Mouse (Mus musculus): ENCODE measurements around the gene Gm5134. TPM values are rescaled to one million over a fixed set of nuclear protein-coding genes. Genes with fewer than 3 reads are reported as not detected.

Gene Gm5134
- polyA plus RNA-seq, 1 experiment from 2014 or later: 0.16 TPM

DNA sequence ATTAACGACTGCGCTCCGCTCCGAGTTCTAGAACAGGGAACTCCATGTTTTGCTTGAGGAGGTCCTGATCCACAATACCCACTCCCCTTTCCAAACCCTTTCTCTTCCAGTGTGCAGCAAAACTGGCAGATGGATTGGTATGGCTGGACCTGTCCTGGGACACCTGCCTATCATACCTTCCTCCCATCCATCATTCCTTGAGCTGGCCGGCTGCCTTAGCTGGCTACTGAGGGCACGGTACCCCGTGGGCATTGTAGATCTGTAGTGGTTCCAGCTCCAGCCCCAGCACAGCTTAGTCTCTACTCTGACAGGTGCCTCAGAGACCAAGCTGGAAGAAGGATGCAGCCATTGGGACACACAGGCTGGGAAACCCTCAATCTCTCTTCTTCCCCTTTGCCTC lies 23.0 kb upstream of the Gm5134 start:
- no peak for DNase-seq (ENCODE audit: low spot score)
- Histone ChIP-seq H3K27ac (no peak overlapping the region), H3K4me1 (replicated peaks; ENCODE audit: insufficient read depth, low read length) (peaks cover 21% of the 10 kb centered on the region), H3K4me3 (replicated peaks; ENCODE audit: low read depth, low read length) (peak overlapping the region; percentile 46), H3K36me3 (ENCODE audit: insufficient read depth, low read length) (0 out of 2 replicates have a peak, but pooled peaks cover 2% of the 10 kb centered on the region), H3K27me3 (ENCODE audit: insufficient read depth, low read length) (peaks cover 1% of the 10 kb centered on the region; the same call in 1 of the 2 replicates), H3K9me3 (replicated peaks; ENCODE audit: low read length) (no peaks in the 10 kb centered on the region), H3K4me2 (ENCODE audit: low read length) (peak overlapping the region; percentile 82), H3K9ac (ENCODE audit: low read depth, low read length) (peak overlapping the region; percentile 72; the same call in 1 of the 2 replicates)
- no peak for ATAC-seq (replicated peaks; ENCODE audit: low FRiP score, low read depth)
- 38% methylated on average over 7 of the region's 7 CpGs for WGBS
- no peak for TF ChIP-seq CTCF (IDR thresholded peaks at IDR 0.05; ENCODE audit: low read depth)

DNA sequence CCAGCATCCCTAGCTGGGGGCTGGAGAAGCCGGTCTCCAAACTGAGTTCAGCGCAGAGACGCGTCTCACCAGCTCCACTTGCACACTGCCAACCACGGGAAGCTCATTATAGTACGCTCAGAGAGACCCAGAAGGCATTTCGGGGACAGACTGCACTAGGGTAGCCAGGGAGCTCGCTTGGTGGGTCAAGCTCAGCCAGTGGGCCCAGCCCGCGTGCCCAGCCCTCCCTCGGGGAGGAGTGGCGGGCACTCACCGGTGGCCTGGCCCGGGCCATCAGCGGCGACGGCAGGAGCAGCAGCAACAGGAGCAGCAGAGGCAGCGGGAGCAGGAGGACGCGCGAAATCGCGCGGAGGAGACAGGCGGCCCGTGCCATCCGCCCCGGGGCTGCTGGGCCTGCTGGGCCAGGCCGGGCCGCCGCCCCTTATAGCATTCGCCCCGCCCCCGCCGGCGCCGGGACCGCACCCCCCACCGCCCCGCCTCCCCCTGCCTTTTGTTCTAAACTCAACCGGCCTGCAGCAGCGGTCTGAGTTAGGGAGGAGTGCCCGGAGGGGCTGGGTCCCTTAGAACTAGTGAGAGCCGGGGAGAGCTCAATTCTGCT lies 22.1 kb upstream of the Gm5134 start:
- H3K36me3 ChIP-seq (ENCODE audit: insufficient read depth, low read length): no peaks in the 10 kb centered on the region
- TF ChIP-seq CTCF (IDR thresholded peaks at IDR 0.05; ENCODE audit: low read depth): no peak
- H3K9me3 ChIP-seq (replicated peaks; ENCODE audit: low read length): no peaks in the 10 kb centered on the region
- peak overlapping the region; percentile 46 for H3K4me3 ChIP-seq (replicated peaks; ENCODE audit: low read depth, low read length)
- peak; percentile 76 for DNase-seq (ENCODE audit: low spot score)
- H3K9ac ChIP-seq (ENCODE audit: low read depth, low read length): peak overlapping the region; percentile 72
- H3K4me1 ChIP-seq (replicated peaks; ENCODE audit: insufficient read depth, low read length): peaks cover 26% of the 10 kb centered on the region
- peak; percentile 33; the same call in 1 of the 2 replicates for ATAC-seq (replicated peaks; ENCODE audit: low FRiP score, low read depth)
- peaks cover 3% of the 10 kb centered on the region; the same call in 1 of the 2 replicates for H3K27me3 ChIP-seq (ENCODE audit: insufficient read depth, low read length)
- peak overlapping the region; percentile 82 for H3K4me2 ChIP-seq (ENCODE audit: low read length)
- no peak overlapping the region for H3K27ac ChIP-seq
- 1% methylated on average over 36 of the region's 44 CpGs for WGBS

DNA sequence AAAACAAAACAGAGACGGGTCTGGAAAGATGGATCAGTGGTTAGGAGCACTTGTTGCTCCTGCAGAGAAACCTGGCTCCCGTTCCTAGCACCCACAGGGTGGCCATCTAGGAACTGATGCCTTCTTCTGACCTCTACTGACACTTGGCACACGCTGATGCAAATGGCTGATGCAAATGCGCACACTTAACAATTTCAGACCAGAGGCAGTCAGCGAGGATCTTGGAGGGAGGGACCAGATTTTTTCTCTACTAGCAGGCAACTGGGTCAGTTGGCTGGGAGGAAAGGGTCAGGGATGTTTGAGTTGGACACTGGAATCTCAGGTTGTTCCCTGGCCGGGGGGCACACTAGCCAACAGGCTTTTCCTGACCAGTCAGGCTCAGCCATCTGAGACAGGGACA lies 21.4 kb upstream of the Gm5134 start, which contains the start of gene Chchd10:
Gene Chchd10, plus strand, starts transcription at position 240 of the 400 bp plus-strand sequence.
- H3K27ac ChIP-seq: no peak within 1 kb of the TSS
- no peak for TF ChIP-seq CTCF (IDR thresholded peaks at IDR 0.05; ENCODE audit: low read depth)
- WGBS: 27% methylated on average over 6 of the region's 6 CpGs
- no peak for ATAC-seq (replicated peaks; ENCODE audit: low FRiP score, low read depth)
- H3K36me3 ChIP-seq (ENCODE audit: insufficient read depth, low read length): no peaks in the 10 kb centered on the region
- peaks cover 28% of the 10 kb centered on the region for H3K4me1 ChIP-seq (replicated peaks; ENCODE audit: insufficient read depth, low read length)
- H3K27me3 ChIP-seq (ENCODE audit: insufficient read depth, low read length): peaks cover 3% of the 10 kb centered on the region; the same call in 1 of the 2 replicates
- peak within 1 kb of the TSS; percentile 46 for H3K4me3 ChIP-seq (replicated peaks; ENCODE audit: low read depth, low read length)
- peak within 1 kb of the TSS; percentile 82 for H3K4me2 ChIP-seq (ENCODE audit: low read length)
- peak within 1 kb of the TSS; percentile 72 for H3K9ac ChIP-seq (ENCODE audit: low read depth, low read length)
- DNase-seq (ENCODE audit: low spot score): no peak
- H3K9me3 ChIP-seq (replicated peaks; ENCODE audit: low read length): no peaks in the 10 kb centered on the region

DNA sequence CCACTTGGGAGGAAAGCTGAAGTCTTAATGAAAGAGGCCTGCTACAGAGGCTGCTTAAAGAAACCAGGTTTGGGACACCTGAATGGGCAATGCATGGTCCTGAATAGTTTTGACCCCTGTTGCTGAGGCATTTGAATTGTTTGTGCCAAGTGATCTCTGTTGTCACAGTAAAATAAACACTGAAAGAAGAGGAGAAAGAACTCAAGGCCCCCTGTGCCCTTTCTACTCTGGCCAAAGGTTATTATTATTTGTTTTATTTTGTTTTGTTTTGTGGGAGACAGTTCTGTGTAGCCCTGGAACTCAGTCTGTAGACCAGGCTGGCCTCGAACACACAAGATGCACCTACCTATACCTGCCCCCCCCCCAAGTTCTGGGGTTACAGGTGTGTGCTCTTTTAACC lies 19.3 kb upstream of the Gm5134 start:
- H3K4me1 ChIP-seq (replicated peaks; ENCODE audit: insufficient read depth, low read length): peaks cover 28% of the 10 kb centered on the region
- TF ChIP-seq CTCF (IDR thresholded peaks at IDR 0.05; ENCODE audit: low read depth): no peak
- ATAC-seq (replicated peaks; ENCODE audit: low FRiP score, low read depth): no peak
- H3K36me3 ChIP-seq (ENCODE audit: insufficient read depth, low read length): no peaks in the 10 kb centered on the region
- peaks cover 3% of the 10 kb centered on the region; the same call in 1 of the 2 replicates for H3K27me3 ChIP-seq (ENCODE audit: insufficient read depth, low read length)
- no peak for DNase-seq (ENCODE audit: low spot score)
- H3K27ac ChIP-seq: no peak overlapping the region
- WGBS: 59% methylated on average over 1 of the region's 1 CpGs
- no peaks in the 10 kb centered on the region for H3K9me3 ChIP-seq (replicated peaks; ENCODE audit: low read length)
- no peak overlapping the region for H3K9ac ChIP-seq (ENCODE audit: low read depth, low read length)
- H3K4me2 ChIP-seq (ENCODE audit: low read length): peak overlapping the region; percentile 61
- H3K4me3 ChIP-seq (replicated peaks; ENCODE audit: low read depth, low read length): no peak overlapping the region; the same call in 1 of the 2 replicates

DNA sequence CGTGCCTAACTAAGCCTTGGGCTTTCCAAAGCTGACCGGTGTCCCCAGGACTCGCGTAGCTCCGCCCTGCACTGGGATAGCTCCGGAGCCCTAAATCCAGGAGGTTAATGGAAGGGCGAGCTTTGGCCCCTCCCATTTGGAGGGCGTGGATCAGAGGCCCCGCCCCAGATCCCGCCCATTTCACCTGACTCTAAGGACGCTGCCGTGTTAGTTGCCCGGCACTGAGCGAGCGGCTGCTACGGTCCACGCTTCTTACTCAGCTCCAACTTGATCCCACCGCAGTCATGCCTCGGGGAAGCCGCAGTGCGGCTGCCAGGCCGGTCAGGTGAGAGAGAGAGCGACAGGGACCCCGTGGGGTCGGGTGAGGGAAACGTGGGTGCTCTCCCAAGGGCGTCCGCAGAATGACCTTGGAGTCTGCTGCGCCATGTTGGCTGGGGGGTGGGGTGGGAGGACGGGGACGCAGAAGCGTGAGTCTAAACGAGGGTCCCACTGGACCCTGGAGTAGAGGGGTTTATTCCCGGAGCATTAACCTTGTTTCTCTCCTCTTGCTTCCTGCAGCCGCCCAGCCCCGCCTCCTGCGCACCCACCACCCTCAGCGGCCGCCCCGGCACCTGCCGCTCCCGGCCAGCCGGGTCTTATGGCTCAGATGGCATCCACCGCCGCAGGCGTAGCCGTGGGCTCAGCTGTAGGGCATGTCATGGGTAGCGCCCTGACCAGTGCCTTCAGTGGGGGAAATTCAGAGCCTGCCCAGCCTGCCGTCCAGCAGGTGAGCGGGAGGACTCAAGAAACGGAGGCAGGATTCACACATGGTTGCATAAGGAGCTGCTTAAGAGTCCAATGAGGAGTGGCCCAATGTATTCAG lies 18.4 kb upstream of the Gm5134 start, which contains the start of gene Mmp11:
Gene Mmp11, minus strand, starts transcription at position 817 of the 862 bp plus-strand sequence.
- WGBS: 2% methylated on average over 50 of the region's 51 CpGs
- TF ChIP-seq CTCF (IDR thresholded peaks at IDR 0.05; ENCODE audit: low read depth): no peak
- Histone ChIP-seq H3K4me3 (replicated peaks; ENCODE audit: low read depth, low read length) (peak within 1 kb of the TSS; percentile 48), H3K4me2 (ENCODE audit: low read length) (peak within 1 kb of the TSS; percentile 61), H3K9ac (ENCODE audit: low read depth, low read length) (peak within 1 kb of the TSS; percentile 71), H3K9me3 (replicated peaks; ENCODE audit: low read length) (no peaks in the 10 kb centered on the region), H3K27me3 (ENCODE audit: insufficient read depth, low read length) (peaks cover 3% of the 10 kb centered on the region; the same call in 1 of the 2 replicates), H3K4me1 (replicated peaks; ENCODE audit: insufficient read depth, low read length) (peaks cover 24% of the 10 kb centered on the region), H3K27ac (peak within 1 kb of the TSS; percentile 85), H3K36me3 (ENCODE audit: insufficient read depth, low read length) (no peaks in the 10 kb centered on the region)
- ATAC-seq (replicated peaks; ENCODE audit: low FRiP score, low read depth) (peak; percentile 80), DNase-seq (ENCODE audit: low spot score) (peak; percentile 81)

Measured in kidney, postnatal 0 days (tissue).